Mouse (Mus musculus) gastrocnemius, postnatal 25 days (tissue): ENCODE measurements around the gene Uggt2. TPM values are rescaled to one million over a fixed set of nuclear protein-coding genes. Genes with fewer than 3 reads are reported as not detected.
A peak's percentile ranks its signal among the peaks of the same experiment; 100 is the strongest.
"Not testable (repeated sequence)": the region's sequence is repeated elsewhere in the genome, so short reads cannot be mapped to it uniquely, and the experiment has no call there.

Experiments used
- DNase-seq: peaks from one replicate; pipeline ENCODE4 v3.0.0; 2022
- total RNA-seq, 2 experiments: library from RNA; stranded (reverse); gene quantifications; 1 replicate in 1 of 2; 2 replicates in 1 of 2; pipeline ENCODE4 v1.2.3; 2021

Uggt2 gene
- total RNA-seq, 2 experiments from 2014 or later = 6.5 to 7.3 TPM

DNA sequence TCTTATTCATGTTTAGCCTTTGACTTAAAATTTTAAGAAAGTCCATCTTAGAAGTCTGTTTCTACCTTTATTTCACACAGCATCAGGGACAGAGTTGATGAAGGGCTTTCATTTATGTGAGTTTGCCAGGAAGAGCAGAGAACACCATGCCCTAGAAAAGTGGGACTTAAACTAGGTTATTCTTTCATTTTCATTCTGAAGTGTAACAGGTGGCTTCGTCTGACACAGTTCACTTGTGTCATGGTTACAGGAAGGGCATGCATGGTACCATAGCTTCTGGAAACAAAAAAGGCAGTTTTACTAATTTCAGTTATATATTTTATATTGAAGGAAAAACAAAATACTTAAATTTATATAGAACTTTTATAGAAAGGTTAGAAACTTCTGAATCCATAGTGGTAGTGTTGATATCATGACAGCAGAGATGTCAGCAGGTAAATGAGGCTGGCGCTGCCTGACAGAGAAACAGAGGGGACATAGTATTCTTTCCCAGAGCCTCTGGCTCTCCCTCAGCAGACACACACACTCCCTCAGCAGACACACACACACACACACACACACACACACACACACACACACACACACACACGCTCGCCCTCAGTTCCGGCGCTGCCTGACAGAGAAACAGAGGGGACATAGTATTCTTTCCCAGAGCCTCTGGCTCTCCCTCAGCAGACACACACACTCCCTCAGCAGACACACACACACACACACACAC is 117.4 kb downstream of the Uggt2 start:
- DNase-seq = not testable (repeated sequence)

DNA sequence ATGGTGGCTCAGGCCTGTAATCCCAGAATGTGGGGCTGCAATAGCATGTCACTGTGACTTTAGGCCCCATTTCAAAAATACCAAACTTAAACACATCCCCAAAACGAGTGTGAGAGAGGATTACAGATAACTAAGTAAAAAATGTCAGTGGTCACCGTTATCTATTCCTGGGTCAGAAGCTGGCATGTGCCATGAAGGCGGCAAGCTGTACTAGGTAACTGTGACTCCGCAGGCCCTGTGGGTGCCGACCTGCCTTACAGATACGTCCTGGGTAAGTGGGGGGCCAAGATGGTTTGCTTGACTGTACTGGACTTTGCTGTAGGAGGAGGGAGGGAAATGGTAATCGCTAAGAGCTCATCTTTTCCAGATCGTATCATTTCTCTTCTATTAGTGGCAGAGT is 118.3 kb downstream of the Uggt2 start:
- DNase-seq = no peak

DNA sequence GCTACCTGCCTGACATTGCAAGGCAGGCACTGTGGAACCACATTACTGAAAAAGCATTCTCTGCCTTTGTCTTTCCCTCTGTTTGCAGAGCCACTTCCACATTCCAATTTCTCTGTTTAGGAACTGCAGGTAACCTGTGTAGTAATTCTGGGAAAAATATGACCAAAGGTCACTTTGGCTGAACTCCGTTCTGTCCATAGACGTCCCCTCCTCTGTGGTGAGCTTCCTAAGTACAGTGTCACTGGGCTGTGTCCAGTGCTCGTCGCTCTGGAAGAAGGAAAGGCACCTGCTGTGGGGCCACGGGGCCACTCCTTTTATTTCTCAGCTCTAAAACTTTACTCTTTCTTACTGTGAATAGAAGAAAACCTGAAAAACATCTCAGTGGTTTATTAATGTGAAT is 118.9 kb downstream of the Uggt2 start:
- DNase-seq = no peak

DNA sequence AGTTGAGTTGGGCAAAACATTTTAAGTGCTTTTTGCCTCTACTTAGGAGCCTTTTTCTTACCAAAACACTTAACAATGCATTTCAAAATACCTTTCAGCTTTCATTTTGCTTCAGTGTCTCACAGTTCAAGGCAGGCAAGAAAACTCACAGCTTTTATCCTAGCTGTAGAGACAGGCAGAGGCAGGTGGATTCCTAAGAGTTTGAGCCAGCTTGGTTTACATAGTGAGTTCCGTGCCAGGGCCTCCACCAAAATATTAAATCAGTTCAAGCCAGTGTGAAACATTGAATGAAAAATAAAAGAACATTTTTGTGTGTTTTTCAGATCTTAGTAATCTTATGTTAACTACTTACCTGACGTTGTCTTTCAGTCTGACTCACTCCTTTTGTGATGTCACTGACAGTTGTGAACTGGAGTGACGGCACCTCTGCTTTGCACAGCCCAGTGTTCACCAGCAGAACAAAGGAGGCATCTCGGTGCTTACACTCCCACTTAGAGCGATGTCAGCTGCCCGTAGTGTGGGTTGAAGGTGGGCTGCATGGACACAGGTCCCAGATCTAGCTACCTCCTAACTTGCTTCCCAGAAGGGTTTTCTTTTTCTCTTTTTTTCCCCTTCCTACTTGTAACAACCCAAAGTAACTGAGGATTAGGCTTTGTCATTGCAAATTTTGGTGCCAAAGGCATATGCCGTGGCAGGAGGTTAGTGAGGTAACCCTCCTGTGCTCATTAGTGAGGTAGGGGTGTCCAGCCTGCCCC is 119.5 kb downstream of the Uggt2 start:
- DNase-seq = no peak

DNA sequence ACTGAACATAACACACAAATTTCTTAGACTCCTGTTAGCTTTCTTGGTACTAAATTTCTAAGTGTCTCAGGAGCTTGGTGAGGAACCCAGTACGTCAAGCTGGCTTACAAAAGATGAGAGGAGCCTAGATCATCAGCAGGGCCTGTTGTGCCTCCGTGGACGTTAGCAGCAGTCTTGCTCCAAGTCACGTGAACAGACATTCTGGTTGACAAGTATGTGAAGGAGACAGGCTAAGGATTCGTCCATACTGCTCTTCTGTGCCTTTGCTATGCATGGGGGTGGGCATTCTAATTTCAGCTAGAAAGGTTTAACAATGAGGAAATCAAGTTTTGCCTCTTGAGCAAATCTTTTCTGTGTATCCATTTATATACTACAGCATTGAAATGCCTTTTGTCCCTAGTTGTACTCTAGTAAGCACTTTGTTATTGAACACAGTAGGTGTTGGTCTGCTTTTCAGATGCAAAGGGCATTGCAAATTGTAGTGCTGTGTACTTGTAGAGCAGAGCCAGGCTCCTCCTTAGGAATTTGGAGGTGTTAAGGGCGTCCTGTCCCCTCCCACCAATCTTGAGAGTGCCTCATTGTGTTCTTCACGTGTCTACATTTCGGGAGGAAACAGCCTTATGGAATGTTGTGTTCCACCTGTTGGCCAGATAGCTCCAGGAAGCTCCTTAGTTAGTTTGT is 122.0 kb downstream of the Uggt2 start:
- no peak for DNase-seq

DNA sequence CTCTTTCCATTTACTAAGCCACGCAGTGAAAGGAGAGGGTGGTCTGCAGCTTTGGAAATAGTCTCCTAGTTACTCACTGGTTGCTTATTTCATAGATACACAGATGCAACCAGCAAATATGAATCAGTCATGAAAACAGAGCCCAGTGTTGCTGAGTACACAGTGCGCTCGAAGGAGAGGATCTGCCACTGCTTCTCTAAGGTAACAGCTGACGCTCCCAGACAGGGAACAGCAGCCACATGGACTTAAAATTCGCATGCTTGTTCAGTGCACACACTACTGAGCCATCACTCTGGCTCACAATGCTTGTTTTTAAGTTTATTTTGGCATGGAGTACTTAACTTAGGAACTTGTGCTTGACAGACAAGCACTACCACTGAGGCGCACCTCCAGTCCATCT is 127.0 kb downstream of the Uggt2 start:
- DNase-seq = no peak

DNA sequence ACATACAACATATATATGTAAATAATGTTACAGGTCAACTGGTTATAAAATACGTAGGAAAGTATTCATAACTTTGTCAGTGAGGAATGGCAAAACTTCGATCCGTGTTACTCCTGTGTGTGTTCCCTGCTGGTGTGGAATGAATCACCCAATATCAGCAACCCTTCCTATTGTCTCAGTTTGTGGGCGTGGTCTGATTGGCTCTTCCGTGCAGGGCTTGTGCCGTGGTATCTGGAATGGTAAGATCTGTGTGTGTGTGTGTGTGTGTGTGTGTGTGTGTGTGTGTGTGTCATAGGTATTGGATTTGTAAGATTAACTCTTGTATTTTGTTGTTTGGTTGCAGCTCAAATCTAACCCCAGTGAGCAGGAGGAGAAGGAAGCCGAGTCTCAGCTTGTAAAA is 131.6 kb downstream of the Uggt2 start:
- DNase-seq = no peak

DNA sequence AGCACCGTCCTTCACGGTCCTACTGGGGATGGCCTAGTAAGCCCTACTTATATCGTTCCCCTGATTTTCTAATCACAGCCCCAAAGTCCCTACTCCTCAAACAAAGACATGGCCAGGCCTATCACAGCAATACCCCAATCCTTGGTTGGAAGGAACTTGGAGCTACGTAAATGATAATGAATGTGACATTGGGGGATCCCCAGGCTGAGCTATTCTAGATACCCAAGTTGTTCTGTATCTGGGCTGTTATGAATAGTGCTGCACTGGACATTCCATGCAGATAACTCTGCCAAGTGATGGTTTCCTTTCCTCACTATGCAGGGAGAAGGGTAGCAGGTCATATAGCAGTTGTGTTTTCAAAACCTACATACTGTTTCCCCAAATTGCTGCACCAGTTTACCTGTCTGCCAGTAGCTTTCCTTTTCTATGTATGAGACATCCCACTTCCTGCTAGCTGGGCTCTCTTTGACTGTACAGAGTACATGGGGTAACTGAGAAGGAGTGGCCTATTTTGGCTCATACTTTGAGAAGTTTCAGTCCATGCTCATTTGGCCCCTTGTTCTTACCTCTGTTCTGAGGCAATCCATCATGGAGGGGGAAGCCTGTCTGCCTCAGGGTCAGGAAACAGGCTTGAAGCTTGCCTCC is 133.8 kb downstream of the Uggt2 start:
- DNase-seq = no peak

DNA sequence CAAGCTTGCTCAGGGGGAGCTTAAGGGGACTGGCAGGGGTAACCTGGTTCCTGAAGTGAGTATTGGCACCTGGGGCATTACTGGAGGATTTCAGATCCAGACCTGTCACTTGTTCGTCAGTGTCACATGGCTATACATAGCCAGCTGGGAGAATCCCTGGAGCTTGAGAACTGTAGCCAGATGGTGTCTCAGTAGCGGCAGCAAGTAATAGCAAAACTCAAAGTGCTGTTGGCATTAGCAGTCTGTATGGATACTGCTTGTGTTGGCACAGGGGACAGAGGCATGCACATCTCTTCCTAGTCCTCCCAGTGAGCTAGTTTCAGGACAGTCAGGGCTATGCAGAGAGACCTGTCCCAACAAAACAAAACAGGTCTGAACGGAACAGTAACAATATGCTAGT is 141.2 kb downstream of the Uggt2 start:
- no peak for DNase-seq

DNA sequence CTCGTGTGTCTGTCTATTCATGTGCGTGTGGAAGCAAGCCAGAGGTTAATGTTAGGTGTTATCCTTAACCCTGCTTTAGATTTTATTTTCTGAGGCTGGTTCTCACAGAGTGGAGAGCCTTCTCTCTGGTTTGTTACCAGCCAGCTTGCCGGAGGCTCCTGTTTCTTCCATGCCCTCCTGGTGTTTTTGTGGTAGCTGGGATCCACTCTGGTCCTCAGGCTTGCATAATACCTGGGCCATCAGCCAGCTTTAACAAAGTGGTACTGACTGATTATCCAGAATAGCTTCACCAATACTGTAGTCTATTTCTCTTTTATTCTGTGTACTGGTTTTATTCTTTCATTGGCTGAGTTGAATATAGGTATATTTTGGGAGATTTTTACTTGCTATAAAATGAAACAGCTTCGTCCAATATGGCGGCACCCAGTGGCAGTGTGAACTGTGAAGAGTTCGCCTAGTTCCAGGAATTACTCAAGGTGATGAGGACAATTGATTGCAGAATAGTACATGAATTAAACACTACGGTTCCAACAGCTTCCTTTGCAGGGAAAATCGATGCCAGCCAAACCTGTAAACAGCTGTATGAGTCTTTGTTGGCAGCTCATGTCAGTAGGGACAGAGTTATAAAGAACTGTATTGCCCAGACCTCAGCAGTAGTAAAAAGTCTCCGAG is 147.2 kb downstream of the Uggt2 start:
- DNase-seq = no peak

DNA sequence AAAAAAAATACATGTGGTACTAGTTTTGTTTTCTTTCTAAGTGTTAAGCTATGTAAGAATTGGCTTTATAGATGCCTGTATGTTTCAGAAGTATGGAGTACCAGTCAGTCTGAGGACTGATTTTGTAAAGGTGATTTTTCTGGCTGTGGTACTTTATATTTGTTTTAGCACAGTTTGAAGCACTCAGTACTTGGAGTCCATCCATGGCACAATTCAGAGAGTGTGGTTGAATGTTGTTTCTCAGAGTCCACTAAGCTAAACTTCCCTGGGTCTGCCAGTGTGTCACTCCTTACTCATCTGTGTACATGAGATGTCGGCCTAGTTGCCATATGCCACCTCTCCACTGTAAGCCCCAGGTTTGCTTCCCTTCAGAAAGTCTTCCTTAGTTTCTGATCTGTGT is 150.4 kb downstream of the Uggt2 start:
- DNase-seq = no peak

DNA sequence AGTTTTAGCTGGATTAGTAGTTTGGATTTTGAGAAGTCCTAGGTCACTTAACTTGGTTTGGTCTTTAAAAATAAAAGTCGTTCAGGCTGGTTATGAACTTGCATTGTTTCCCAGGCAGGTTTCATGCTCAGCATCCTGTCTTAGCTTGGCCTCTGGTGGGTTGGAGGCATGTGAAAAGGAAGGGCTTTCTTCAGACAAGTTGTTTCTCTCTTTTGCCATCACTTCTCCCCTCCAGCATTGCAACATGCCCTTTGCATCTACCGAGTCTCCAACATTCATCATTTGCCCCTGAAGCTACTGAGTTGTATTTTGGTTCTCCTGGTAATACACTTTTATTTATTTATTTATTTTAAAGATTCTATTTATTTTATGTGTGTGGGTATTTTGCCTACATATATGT is 154.5 kb downstream of the Uggt2 start:
- no peak for DNase-seq

DNA sequence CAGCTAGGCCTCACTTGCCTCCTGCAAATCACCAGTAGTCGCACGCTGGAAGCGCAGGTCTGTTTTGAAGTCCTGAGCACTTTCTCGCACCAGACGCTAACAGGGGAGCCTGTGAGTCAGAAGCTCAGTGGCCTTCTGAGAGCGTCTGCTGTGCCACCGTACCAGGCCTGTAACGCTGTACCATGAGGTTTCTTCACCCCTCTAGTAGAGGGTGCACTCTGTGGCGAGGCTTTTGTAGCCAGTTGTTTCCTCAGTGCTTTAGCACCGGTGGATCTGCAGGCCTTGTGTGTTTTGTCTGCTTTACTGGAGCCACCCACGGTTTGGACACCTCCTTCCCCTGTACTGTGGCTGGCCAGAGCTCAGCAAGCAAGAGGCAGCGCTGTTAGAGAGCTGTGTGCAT is 157.2 kb downstream of the Uggt2 start:
- DNase-seq = no peak

DNA sequence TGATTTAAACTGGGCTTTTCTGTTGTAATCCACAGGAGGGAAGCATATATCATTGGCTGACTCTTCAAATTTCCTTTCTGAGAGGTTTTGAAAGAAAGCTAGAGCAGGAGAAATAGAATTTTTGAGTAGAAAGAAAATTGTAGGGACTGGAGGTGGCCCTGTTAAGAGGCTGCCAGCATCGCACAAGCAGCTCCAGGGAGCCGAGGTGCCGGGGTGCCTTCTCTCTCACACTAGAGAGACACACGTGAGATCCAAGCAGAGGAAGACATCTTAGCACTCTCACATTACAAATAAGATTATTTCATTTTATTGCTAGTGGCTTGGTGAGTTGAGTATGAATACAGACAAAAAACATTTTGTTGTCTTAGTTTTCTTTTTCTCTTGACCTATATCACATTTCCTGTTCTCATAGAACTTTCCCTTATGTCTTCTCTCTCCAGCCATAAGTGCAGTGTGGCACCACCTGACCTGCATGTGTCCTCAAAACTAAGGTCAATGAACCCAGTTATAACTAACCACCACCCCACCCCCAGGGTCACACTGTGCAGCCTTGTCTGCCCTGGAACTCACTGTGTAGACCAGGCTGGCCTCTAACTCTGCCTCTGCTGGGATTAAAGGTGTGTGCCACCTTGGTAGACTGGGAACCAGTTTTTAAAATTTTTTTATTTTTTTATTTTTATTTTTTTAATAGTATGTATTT is 158.3 kb downstream of the Uggt2 start:
- DNase-seq = no peak

DNA sequence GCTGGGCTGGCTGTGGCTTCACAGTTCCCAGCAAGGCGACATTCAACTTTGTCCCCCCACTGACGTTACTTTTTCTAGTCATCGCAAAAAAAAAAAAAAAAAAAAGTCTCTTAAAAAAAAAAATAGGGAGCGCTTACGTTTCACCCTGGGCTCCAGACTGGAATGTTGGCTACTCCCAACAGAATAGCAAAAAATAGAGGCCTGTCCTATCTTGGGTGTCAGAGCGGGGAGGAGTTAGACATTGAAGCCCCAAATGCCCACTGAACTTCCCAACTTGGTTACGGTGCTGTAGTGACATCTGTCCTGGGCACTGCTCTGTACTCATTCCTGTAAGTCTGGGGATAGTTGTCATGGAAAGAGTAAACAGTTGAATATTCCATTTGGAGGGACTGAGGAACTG is 160.7 kb downstream of the Uggt2 start:
- no peak for DNase-seq

DNA sequence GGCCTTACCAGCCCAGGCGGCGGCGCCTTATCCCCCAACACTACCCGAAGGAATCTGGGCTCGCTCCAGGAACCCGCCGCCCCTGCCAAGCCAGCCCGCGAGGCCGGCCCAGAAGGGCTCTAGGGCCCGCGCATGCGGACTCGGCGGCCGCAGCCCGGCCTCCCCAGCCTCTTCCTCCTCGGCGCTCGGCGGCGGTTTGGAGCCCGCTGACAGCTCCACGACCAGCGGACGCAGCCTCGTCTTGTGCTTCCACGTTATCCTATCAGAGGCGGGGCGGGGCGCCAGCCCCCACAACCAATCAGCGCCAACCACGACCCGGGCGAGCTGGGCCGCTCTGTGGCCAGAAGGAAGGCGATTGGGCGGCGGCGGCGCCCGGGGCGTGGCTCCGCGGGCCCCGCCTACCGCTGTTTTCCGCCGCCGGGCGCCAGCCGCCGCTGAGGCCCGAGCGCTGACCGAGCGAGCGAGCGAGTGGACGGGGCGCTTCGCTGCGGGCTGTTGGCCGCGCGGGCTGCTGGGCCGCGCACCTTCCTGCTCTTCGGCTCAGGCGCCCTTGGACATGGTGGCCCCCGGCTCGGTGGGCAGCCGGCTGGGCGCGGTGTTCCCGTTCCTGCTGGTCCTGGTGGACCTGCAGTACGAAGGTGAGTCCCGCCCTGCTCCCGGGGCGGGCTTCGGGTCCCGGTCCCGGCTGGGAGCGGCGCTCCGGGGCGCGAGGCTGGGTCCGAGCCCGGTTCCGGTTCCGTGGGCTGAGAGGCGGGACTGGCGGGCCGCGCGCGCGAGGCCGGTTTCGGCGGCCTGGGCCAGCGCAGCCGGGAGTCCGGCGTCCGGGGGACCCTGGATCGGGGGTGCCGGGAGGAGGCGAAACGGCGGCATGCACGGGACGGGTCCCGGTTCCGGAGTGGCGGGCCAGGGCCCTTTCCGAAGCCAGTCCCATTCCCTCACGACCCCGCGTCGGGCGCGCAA is 161.4 kb downstream of the Uggt2 start, which contains the start of gene Dnajc3:
TSS of gene Dnajc3 (plus strand) at position 444 of the 960 bp plus-strand sequence.
- DNase-seq = peak; percentile 100

DNA sequence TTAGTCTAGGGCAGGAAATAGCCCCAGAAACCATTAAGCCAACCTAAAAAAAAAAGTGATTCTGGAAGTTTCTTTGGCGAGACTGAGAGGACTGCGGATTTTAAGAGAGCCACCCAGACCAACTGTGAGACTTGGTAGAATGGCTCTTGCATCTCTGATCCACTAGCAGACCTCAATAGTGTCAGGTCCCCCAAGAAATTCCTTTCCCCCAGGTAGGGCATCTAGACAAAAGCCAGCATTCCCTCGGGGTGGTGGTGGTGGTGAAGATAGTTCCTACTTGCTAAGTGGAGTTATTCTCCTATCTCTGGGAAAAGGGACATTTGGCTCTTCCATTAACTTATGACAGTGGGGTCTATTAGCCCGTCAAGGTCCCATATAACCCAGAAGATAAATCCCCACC is 162.3 kb downstream of the Uggt2 start:
- DNase-seq = no peak

DNA sequence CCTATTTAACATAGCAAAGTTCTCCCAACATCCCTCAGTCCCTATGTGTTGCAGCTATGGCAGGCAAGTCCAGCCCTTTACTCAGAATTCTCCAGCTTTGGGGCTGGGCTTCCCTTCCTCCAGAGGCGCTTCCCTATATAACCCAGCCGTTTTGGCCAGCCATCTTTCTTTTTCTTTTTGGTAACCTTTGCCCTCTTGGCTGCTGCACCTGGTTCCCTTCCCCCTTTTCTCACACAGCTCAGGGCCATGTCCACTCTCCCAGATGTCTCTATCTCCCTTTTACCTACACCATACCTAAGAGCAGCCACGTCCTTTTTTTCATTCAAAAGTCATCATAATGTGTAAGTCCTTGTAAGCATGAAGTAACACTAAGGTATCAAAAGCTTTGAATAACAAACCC is 163.0 kb downstream of the Uggt2 start:
- DNase-seq = no peak
